Mouse (Mus musculus): ENCODE measurements at regions not wholly inside any gene's neighbourhood (a gene's known extent, or its start where the extent isn't known, plus 50 kb on each side); places are given as distances from the start of the nearest gene placed in this dataset.

DNA sequence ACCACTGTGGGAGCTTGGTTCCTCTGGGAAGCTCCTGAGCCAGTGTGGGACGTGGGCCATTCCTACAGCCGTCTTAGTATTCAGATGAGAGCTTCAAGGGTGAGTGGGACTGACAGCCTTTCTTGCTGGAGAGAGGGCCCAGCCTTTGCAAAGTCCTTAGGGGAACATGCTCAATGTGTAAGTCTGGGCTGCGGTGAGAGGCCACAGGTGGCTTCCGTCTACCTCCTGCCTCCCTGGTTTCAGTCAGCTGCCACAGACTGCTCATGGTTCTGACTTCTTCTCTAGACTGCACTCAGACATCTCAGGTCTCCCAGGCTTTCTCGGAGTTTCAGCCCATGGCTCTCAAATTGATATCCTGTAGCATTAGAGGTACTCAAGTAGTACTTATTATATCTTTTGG is 179.0 kb upstream of the Prok2 start:
- intact Hi-C loops (cut with DNase I), result loop anchor here (5.0 to 10.0 kb wide), 3 partner anchors 82 to 380 kb away; partner anchors contain the start of gene Rybp

DNA sequence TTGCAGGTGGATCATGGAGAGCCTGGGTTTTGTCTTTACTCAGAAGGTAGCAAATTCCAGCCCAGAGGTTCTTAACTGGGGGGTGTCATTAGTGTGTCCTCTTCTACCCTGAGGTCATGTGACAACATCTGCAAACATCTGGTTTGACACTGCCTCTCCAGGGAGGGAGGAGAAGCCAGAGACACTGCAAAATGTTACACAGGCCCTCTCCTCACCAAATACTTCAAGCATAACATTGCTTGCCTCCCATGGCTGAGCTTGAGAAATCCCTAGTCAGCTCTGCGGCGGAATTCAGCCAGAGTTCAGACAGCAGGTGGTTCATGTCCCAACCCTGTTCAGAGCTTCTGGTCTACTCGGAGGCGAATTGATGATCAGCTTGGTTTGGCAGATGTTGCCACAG is 178.4 kb upstream of the Prok2 start:
- intact Hi-C loops (cut with DNase I), result loop anchor here (5.0 to 10.0 kb wide), 5 partner anchors 83 to 618 kb away; partner anchors contain the start of gene Rybp

DNA sequence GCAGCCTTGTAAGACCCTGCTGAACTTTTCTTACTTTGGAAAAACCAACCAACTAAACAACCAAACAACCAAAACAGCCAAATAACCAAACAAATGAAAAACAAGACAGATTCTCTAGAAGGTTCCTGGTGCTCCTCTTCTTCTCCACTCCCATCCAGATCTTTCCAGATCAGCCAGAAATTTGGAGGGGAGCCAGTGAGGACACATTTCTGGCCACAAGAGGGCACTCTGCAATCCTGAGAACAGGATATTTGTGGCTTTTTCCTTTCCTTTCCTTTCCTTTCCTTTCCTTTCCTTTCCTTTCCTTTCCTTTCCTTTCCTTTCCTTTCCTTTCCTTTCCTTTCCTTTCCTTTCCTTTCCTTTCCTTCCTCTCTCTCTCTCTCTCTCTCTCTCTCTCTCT is 177.9 kb upstream of the Prok2 start:
- intact Hi-C loops (cut with DNase I), result loop anchor here (5.0 to 10.0 kb wide), 4 partner anchors 102 to 618 kb away; partner anchors contain the start of gene Rybp

DNA sequence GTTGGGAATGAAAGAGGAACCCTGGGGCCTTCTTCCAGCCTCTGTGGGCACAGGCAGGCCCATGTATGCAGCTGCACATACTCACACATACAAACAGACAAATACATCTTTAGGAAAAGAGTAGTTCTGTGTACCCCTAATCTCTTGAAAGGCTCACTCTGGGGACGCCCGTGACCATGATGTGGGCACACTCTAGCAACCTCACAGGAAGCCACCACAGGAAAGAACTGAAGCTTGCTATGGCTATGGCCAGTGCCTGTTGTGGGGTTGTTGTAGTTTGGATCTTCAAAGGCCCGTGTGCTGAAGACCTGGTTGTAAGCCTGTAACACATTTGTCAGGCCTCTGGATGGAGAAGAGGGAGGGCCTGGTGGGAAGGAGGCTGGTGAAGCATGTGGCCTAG is 175.4 kb upstream of the Prok2 start:
- intact Hi-C loops (cut with DNase I), result loop anchor here (5.0 to 10.0 kb wide), 4 partner anchors 99 to 621 kb away; partner anchors contain the start of gene Rybp

DNA sequence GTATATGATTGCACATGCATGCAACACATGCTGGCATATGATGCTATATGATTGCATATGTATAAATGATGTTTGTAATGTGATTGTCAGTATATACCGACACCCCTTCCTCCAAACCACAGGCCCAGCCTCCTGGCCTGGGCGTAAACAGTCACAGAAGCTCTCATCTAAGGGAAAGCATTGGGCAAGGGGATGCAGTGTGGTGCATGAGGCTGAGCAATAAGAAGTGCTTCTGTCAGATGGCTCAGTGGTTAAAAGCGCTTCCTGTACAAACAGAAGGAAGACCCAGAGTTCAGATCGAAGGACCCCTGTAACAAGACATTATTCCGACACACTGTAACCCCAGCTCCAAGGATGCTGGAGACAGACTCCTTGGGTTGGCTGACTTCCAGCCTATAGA is 175.0 kb upstream of the Prok2 start:
- intact Hi-C loops (cut with DNase I), result loop anchor here (5.0 to 10.0 kb wide), 4 partner anchors 99 to 621 kb away; partner anchors contain the start of gene Rybp

DNA sequence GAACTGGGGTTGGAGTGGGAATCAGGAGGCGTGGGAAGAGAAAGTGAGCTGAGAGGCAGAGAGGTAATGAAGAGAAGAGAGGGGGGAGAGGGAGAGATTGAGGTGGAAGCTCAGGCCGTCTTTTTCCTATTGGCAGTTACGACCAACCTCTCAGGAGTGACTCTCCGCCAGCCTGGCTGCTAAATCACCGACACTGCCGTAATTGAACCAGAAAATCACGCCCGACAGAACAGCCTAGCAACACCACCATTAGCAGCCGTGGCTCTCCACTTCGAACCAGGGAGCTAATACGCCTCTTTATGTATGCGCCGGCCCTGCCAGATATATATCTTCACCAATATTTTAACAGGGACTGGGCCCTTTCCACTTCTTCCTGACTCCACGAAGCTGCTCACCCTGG is 173.5 kb upstream of the Prok2 start:
- intact Hi-C loops (cut with DNase I), result loop anchor here (5.0 to 10.0 kb wide), 4 partner anchors 97 to 623 kb away; partner anchors contain the start of gene Rybp

DNA sequence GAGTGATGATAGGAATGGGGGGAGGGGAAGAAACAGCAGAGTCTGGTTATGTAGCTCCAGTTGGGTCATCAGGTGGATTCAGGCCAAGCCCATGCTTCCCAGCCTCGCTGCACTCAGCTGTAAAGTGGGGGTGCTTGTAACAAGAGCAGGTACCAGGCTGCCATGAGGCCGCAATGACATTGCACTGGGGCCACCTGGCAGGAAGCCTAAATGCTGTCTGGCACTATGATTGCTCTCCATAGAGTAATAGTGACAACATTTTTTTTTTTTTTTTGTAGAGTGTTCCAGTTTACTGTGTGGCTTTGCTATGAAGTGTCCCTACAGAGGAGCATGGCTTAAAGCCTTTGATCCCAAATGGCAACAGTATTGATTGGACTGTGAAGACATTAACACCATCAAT is 171.9 kb upstream of the Prok2 start:
- intact Hi-C loops (cut with DNase I), result no loop called here

DNA sequence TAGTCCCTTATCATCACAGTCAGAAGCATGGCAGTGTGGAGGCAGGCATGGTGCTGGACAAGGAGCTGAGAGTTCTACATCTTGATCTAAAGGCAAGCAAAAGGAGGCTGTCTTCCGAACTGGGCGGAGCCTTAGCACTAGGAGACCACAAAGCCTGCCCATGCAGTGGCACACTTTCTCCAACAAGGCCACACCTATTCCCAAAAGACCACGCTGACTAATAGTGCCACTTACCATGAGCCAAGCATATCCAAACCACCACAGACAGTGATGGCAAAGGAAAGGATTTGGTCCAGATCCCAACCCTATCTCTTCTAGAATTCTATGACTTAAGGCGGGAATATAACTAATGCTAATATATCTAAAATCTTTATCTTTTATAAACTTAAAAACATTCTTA is 169.4 kb upstream of the Prok2 start:
- intact Hi-C loops (cut with DNase I), result no loop called here

DNA sequence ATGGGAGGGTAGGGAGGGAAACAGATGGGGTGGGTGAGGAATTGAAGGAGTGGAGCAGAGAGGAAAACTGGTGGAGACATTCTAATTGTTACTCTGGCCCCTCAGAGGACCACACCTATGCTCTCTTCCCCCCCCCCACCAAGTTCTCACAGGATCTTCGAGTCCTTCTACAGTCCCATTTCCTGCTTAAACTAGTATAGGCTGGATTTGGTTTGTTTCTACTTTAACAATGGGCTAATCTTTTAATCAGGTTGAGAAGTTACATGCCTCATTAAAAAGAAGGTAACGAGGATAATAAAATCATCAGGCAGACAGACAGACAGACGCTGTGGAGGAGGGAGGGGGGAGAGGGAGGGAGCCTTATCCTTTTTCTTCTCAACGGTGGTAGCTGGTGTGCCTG is 167.7 kb upstream of the Prok2 start:
- intact Hi-C loops (cut with DNase I), result no loop called here

DNA sequence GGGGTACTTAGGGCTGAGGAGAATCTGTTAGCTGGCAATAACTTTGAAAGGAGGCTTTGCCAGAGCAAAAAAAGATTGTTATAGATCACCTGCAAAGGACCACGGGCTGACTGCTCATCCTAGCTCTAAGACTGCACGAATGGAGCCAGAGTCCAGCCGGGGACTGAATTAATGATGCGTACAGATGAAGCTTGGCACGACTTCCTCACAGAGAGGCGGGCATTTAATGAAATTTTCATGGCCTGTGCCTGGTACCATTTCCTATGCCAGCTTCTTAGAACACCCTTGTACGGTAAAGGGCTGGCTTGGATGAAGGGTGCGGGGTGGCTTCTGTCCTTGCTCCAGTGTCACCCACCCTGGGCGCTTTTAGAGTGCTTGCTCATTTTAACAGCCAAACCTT is 166.0 kb upstream of the Prok2 start:
- intact Hi-C loops (cut with DNase I), result no loop called here

DNA sequence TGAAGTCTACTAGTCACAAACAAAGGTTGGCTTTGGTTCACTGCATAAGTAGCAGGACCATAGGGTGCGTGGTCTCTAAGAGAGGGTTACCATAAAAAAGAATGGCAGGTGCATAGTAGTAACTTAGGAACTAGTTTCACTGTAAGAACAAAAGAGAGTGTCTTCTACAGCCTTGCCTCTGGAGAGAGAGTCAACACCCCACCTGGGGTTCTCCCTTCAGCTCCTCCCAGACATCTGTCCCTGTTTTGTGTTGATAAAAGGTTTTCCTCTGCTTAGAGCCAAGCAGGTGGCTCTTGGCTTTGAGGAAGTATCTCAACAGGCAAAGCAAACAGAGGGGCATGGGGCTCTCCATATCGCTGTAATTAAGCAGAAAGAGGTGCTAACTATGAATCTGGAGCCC is 165.6 kb upstream of the Prok2 start:
- intact Hi-C loops (cut with DNase I), result no loop called here

DNA sequence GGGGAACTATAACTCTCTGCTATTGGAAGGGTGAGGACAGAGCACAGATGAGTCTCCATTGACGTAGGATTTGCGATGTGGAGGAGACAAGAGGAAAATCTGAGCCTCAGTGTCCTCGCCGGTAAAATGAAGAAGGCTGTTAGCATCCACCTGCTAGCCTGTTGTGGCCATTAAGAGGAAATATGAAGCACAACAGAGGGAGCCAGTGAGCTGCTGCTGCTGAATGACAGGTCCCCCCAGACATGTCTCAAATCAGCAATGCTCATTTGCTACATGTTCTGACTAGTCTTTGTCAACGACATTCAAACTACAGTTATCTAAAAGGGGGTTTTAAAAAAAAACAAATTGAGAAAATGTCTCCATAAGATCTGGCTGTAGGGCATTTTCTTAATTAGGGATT is 164.6 kb upstream of the Prok2 start:
- intact Hi-C loops (cut with DNase I), result no loop called here

DNA sequence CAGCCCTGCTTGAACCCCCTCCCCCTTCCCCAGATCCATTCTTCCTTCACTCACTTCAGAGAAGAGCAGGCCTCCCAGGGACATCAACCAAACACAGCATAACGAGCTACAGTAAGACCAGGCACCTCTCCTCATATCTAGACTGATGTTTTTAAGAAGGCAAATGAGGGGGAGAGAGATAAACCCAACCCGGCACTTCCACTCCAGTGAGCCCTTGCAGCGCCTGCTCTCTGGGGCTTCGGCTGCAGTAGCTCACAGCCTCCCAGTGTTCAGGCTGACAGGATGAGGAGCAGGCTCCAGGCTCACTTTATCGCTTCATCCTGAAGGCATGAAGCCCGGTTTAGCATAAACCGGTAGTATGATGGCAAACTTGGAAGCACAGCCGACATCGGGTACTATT is 162.9 kb upstream of the Prok2 start:
- intact Hi-C loops (cut with DNase I), result no loop called here

DNA sequence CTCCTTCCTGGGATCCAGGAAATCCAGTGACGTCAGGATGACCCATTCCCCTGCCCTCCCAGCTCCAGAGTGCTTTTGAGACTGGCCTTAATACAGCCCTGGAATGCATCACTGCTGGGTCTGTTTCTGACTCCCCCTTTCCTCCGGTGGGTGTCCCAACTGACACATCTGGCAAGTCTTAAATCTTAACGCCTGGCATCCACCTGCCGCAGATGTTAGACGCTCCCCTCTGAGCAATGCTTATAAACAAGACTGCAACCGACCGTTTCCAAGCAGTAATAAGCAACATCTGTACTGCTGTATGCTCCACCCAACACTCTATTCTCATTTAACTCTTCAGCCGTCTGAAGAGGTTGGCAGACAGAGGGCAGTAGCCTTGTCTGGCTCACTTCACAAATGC is 161.7 kb upstream of the Prok2 start:
- intact Hi-C loops (cut with DNase I), result no loop called here

DNA sequence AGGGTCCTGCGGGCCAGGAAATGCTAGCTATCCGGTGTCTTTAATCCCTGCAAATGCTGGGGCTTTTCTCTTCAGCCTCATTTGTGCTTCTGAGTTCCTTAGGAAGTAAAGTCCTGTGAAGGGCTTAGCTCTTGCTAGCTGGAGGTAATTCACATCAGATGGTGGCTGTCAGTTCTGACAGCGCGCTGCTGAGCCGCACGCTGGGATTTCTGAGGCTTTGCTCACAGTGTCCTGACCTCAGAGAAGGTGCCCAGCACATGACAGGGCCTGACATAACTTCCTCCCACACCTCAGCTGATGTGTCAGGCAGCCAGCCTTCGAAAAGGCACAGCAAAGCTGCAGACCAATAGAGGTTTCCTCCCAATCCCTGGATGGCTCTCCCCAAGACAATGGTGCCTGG is 158.6 kb upstream of the Prok2 start:
- intact Hi-C loops (cut with DNase I), result no loop called here

DNA sequence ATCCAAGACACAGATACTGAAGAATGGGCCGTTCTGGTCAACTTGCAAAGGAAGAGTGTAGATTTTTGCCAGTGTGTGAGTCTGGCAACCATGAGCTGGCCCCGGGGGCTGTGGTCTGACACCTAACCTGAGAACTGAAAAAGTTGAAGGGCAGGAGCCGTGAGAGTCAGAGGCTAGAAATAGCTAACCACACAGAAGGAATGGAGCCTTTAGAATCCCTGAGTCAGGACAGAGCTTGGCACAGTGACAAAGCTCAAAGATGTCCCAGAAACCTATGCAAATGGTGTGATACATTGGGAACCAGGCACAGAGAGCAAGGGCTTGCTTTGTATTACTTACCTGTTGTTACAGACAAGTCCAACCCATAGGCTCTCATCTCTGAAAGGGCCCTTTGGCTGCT is 157.9 kb upstream of the Prok2 start:
- intact Hi-C loops (cut with DNase I), result no loop called here

DNA sequence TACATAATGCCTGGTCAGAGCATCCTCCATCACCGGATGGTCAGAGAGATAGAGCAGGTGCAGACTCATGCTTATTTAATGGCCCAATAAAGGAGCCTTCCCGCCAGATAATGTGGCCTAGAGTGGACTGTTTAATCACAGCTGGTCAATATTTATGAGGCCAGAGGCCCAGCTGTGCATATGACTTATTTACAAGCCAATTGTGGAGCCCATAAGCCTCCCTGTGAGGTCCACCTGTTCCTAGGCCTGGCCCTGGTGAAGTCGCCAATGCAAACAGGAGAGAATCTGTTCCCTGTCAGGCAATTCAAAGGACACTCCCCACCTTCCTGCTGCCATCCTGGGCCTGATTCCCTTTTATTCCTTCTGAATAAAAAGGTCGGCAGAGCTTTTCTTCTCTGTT is 155.4 kb upstream of the Prok2 start:
- intact Hi-C loops (cut with DNase I), result no loop called here

DNA sequence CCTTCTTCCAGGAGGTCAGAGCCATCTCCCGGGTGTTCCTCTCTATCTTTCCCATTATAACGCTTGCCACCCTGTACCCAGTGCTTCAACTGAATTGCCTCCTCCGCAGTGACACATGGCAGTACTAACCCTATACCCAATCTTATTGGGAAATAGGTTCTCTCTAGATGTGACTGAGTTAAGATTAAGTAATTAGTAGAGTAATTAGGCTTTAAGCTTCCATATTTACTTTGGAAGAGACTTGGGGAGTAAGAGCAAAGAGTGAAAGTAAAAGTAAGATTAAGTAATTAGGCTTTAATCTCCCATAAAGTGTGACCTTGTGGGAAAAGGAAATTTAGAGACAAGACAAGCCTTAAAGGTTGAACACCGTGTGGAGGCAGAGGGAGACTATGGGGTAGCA is 148.7 kb upstream of the Prok2 start:
- intact Hi-C loops (cut with DNase I), result no loop called here

DNA sequence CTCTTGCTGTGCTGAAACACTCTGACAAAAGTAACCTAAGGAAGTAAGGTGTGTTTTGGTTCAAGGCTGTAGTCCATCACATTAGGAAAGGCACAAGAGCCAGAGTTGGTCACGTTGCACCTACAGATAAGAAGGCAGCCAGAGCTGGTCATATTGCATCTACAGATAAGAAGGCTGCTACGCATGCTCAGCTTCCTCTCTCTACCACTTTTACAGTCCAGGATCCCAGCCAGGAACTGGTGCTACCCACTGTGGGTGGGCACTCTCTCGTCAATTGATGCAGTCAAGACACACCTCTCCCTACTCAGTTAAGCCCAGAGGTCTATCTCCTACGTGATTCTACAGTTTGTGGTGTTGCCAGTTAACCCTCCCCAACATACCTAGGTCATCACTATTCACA is 147.8 kb upstream of the Prok2 start:
- intact Hi-C loops (cut with DNase I), result no loop called here

DNA sequence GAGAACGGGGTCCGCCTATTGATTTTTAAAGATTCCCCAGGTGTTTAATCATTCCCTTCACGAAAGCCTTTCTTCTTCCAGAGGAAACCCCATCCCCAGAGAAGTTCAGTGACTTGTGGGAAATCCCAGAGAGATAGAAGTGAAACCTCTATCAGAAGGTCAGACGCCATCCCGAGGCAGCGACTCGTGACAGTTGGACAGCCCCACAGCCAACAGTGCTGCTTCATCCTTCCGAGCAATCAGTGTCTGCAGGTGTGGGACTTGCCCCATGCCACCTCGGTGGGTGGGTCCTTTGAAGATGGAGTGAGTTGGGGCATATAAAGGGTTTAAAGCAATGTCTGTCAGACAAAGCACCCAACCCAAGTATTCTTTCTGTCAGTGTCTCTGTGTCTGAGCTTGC is 139.9 kb upstream of the Prok2 start:
- intact Hi-C loops (cut with DNase I), result no loop called here

DNA sequence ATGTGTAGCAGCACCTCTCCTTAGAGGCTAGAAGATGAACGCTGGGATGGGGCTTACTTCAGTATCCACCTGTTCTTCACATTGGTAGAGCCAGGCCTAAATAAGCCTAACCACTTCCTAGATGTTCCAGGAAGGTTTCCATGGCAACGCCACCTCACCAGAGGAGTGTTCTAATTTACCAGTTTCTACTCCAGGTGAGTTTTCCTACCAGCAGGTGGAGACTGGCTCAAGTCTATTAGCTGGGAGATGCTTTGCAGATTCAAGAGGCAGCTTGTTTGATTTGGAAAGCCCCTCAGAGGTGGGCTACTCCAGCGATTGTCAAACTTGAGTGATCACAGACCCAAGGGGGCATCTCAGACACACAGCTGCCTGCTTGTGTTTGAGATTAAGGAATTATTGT is 138.8 kb upstream of the Prok2 start:
- intact Hi-C loops (cut with DNase I), result no loop called here

DNA sequence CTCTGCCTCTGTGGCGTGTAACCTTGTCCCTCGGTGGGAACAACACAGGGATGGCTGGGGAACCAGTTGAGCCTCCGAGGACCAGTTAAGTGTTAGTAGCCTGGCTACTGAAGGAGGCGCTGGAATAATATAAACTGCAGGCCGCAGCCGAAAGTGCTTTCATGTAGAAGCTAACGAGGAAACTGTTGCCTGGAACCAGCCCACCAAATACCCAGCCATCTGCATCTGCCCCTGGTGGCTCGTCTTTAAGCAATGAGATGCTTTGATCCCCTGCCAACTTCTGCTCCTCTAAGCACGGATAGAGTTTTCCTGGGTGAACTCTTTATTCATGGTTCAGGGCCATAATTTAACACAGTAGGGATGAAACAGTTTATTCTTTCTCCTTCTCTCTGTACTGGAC is 137.2 kb upstream of the Prok2 start:
- intact Hi-C loops (cut with DNase I), result no loop called here

DNA sequence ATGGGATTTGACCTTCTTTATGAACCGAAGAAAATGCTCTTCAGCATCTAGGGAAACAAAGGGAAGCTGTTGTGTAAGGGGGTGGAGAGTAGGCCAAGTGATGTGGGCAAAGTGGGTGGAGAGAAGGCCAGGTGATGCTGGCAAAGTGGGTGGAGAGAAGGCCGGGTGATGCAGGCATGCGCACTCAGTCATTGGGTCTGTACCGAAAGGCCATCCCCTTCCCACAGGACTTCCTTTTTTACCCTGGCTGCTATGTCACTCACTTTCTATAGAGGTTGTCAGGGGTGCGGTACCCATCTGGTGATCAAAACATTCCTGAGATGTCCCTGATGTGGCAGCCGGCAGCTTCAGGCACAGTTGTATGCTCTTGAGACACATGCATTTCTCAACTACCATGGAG is 131.2 kb upstream of the Prok2 start:
- intact Hi-C loops (cut with DNase I), result no loop called here

DNA sequence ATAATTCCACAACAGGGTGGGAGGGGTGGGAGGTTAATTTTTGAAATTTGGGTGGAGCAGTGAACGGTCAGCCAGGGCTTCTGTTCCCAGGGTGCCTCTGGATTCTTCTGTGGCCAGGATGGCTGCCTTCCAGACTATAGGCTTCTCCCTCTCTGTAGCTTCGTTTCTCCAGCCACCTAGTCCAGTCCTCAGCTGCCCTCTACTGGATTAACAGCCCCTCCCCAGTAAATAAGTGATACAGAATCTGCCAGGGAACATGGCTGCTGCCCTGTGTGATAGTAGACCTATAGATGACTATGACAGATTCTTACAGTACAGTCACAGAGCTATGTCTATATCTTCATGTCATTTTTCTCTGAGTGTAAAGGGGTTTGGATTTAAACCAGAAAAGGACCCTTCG is 127.5 kb upstream of the Prok2 start:
- intact Hi-C loops (cut with DNase I), result no loop called here
